Mouse (Mus musculus) B cell, adult 67 days (primary cell): ENCODE results near the gene Prr30. TPM values are rescaled to one million over a fixed set of nuclear protein-coding genes. Genes with fewer than 3 reads are reported as not detected.

Experiments used
- total RNA-seq, 2 experiments: library from RNA; stranded (reverse); gene quantifications; 4 replicates each; pipeline ENCODE4 v1.2.4; 2023

Prr30 gene
- not detected for total RNA-seq

GRCm38 (mm10) chr14:101200230-101200629, at the start of gene Prr30:
Gene Prr30 (minus strand): TSS chr14:101200330.

